Comparison of ENCODE assay signal across 17 mouse cellular contexts in genomic region chr3:101615856-101616255, GRCm38 (mm10).
"Had no signal": no experiment of that assay in that cellular context is flagged by ENCODE, and none has a peak within 500 bp of the region (broad histone marks: within the 10 kb centered on the region; RNA-seq: fewer than 3 reads in every experiment).

No protein-coding gene starts in this region.

- H3K27me3 ChIP-seq: midbrain, embryonic 15.5 days; neural tube, embryonic 13.5 days had no signal

- H3K36me3 ChIP-seq: liver, embryonic 13.5 days; midbrain, embryonic 12.5 days; midbrain, embryonic 15.5 days; neural tube, embryonic 13.5 days had no signal

- H3K4me1 ChIP-seq: liver, embryonic 13.5 days had no signal

- H3K9ac ChIP-seq: liver, embryonic 13.5 days; midbrain, embryonic 12.5 days; midbrain, embryonic 15.5 days; neural tube, embryonic 13.5 days had no signal

- H3K4me2 ChIP-seq: liver, embryonic 13.5 days; midbrain, embryonic 12.5 days; midbrain, embryonic 15.5 days; neural tube, embryonic 13.5 days had no signal

- H3K9me3 ChIP-seq: liver, embryonic 13.5 days; midbrain, embryonic 12.5 days; midbrain, embryonic 15.5 days; neural tube, embryonic 13.5 days had no signal

- H3K27ac ChIP-seq: kidney, postnatal 0 days; layer of hippocampus, adult 2 months; left cerebral cortex, adult 2 months; liver, embryonic 13.5 days; midbrain, embryonic 12.5 days; midbrain, embryonic 15.5 days; neural tube, embryonic 13.5 days; stomach, postnatal 0 days had no signal

- H3K4me3 ChIP-seq: layer of hippocampus, adult 2 months; left cerebral cortex, adult 2 months; liver, embryonic 13.5 days; midbrain, embryonic 12.5 days; midbrain, embryonic 15.5 days; myocyte; neural tube, embryonic 13.5 days had no signal

- ATAC-seq: midbrain, embryonic 15.5 days had no signal

- DNase-seq: kidney, adult 11 months; layer of hippocampus, postnatal 36 days; liver, embryonic 13.5 days; lung, adult 2 months; retina, postnatal 1 day; right cerebral cortex, postnatal 4 days; thymus, adult 2 months; thymus, postnatal 14 days; thymus, postnatal 4 days had no signal
